Mouse (Mus musculus) adrenal gland, adult (tissue): ENCODE data around the gene Fkbp5.

ENCODE experiments used
- DNase-seq, 2 experiments: peaks; one replicate each; pipeline ENCODE4 v3.0.0; 2022 to 2023; ENCODE audit warnings: low spot score in 1 of 2; ENCODE audit not compliant: inconsistent age in 2 of 2

The Fkbp5 gene

GRCm38 (mm10) chr17:28350466-28351352 is 166.6 kb downstream of the Fkbp5 start, which contains the start of gene Tead3:
Gene Tead3 (minus strand): TSS chr17:28350817.
- DNase-seq = peak; percentile 81 to 92

- peak; percentile 70 to 90 for DNase-seq
Measured at GRCm38 (mm10) chr17:28349901-28350465, 167.3 kb downstream of the Fkbp5 start.

GRCm38 (mm10) chr17:28349264-28349880 is 168.0 kb downstream of the Fkbp5 start:
- DNase-seq = no peak
